Mouse (Mus musculus): ENCODE measurements around the gene Pgghg. TPM values are rescaled to one million over a fixed set of nuclear protein-coding genes. Genes with fewer than 3 reads are reported as not detected.
"Not testable (repeated sequence)": the region's sequence is repeated elsewhere in the genome, so short reads cannot be mapped to it uniquely, and the experiment has no call there.

Pgghg gene
- polyA plus RNA-seq, 1 experiment from 2014 or later: 6.3 TPM

GRCm38 (mm10) chr7:140966921-140967320 is 25.7 kb downstream of the Pgghg start, which contains the start of gene Ifitm1:
Gene Ifitm1, plus strand, starts transcription at chr7:140967221.
- 73% methylated on average over 4 of the region's 4 CpGs for WGBS (ENCODE audit: insufficient replicate concordance)
- Histone ChIP-seq H3K36me3 (replicated peaks; ENCODE audit: insufficient read depth, low read length) (no peaks in the 10 kb centered on the region), H3K4me3 (ENCODE audit: low read depth, low read length) (no peak within 1 kb of the TSS)

GRCm38 (mm10) chr7:140967862-140968591 is 26.8 kb downstream of the Pgghg start:
- Histone ChIP-seq H3K4me3 (ENCODE audit: low read depth, low read length) (no peak overlapping the region), H3K36me3 (replicated peaks; ENCODE audit: insufficient read depth, low read length) (no peaks in the 10 kb centered on the region), H3K27ac (ENCODE audit: low read depth) (0 out of 2 replicates have a peak overlapping the region, but pooled peaks have one; percentile 1), H3K9ac (replicated peaks) (no peak overlapping the region), H3K4me2 (ENCODE audit: low read depth, low read length) (no peak overlapping the region), H3K4me1 (ENCODE audit: insufficient read depth) (peaks cover 6% of the 10 kb centered on the region; the same call in 1 of the 2 replicates), H3K27me3 (ENCODE audit: insufficient read depth, low read length) (no peaks in the 10 kb centered on the region), H3K9me3 (ENCODE audit: low read length) (no peaks in the 10 kb centered on the region)
- ATAC-seq (no peak), DNase-seq (no peak)
- WGBS (ENCODE audit: insufficient replicate concordance): 18% methylated on average over 14 of the region's 14 CpGs
- no peak for TF ChIP-seq CTCF (IDR thresholded peaks at IDR 0.05; ENCODE audit: low read depth)
- TF ChIP-seq EP300 (IDR thresholded peaks at IDR 0.05; ENCODE audit: low read depth): no peak

More at GRCm38 (mm10) chr7:140966921-140967320, 25.7 kb downstream of the Pgghg start, which contains the start of gene Ifitm1:
- H3K27me3 ChIP-seq (ENCODE audit: insufficient read depth, low read length): no peaks in the 10 kb centered on the region
- H3K9me3 ChIP-seq (ENCODE audit: low read length): no peaks in the 10 kb centered on the region
- no peak within 1 kb of the TSS for H3K9ac ChIP-seq (replicated peaks)
- TF ChIP-seq EP300 (IDR thresholded peaks at IDR 0.05; ENCODE audit: low read depth) (no peak), CTCF (IDR thresholded peaks at IDR 0.05; ENCODE audit: low read depth) (no peak)
- no peak for ATAC-seq
- H3K27ac ChIP-seq (ENCODE audit: low read depth): no peak within 1 kb of the TSS
- peaks cover 6% of the 10 kb centered on the region; the same call in 1 of the 2 replicates for H3K4me1 ChIP-seq (ENCODE audit: insufficient read depth)
- DNase-seq: no peak
- H3K4me2 ChIP-seq (ENCODE audit: low read depth, low read length): no peak within 1 kb of the TSS

- not testable (repeated sequence) for H3K4me3 ChIP-seq (ENCODE audit: low read depth, low read length); H3K27me3 ChIP-seq (ENCODE audit: insufficient read depth, low read length); H3K36me3 ChIP-seq (replicated peaks; ENCODE audit: insufficient read depth, low read length); H3K9me3 ChIP-seq (ENCODE audit: low read length); H3K4me1 ChIP-seq (ENCODE audit: insufficient read depth); DNase-seq; ATAC-seq; H3K9ac ChIP-seq (replicated peaks); H3K4me2 ChIP-seq (ENCODE audit: low read depth, low read length)
- 36% methylated on average over 3 of the region's 3 CpGs for WGBS (ENCODE audit: insufficient replicate concordance)
- 0 out of 2 replicates have a peak overlapping the region, but pooled peaks have one; percentile 1 for H3K27ac ChIP-seq (ENCODE audit: low read depth)
These were observed 27.5 kb downstream of the Pgghg start for GRCm38 (mm10) chr7:140968710-140969109.

GRCm38 (mm10) chr7:140970931-140971330 is 29.7 kb downstream of the Pgghg start:
- Histone ChIP-seq H3K36me3 (replicated peaks; ENCODE audit: insufficient read depth, low read length) (no peaks in the 10 kb centered on the region), H3K4me1 (ENCODE audit: insufficient read depth) (peaks cover 4% of the 10 kb centered on the region; the same call in 1 of the 2 replicates), H3K27me3 (ENCODE audit: insufficient read depth, low read length) (no peaks in the 10 kb centered on the region), H3K9ac (replicated peaks) (no peak overlapping the region), H3K4me3 (ENCODE audit: low read depth, low read length) (no peak overlapping the region), H3K9me3 (ENCODE audit: low read length) (no peaks in the 10 kb centered on the region), H3K27ac (ENCODE audit: low read depth) (no peak overlapping the region), H3K4me2 (ENCODE audit: low read depth, low read length) (no peak overlapping the region)
- WGBS (ENCODE audit: insufficient replicate concordance): 41% methylated on average over 7 of the region's 7 CpGs
- TF ChIP-seq CTCF (IDR thresholded peaks at IDR 0.05; ENCODE audit: low read depth) (no peak), EP300 (IDR thresholded peaks at IDR 0.05; ENCODE audit: low read depth) (no peak)
- ATAC-seq: no peak
- no peak for DNase-seq

GRCm38 (mm10) chr7:140971479-140972171 is 30.4 kb downstream of the Pgghg start:
- Histone ChIP-seq H3K4me3 (ENCODE audit: low read depth, low read length) (no peak overlapping the region), H3K9me3 (ENCODE audit: low read length) (no peaks in the 10 kb centered on the region), H3K4me1 (ENCODE audit: insufficient read depth) (peaks cover 4% of the 10 kb centered on the region; the same call in 1 of the 2 replicates), H3K4me2 (ENCODE audit: low read depth, low read length) (no peak overlapping the region), H3K27me3 (ENCODE audit: insufficient read depth, low read length) (no peaks in the 10 kb centered on the region), H3K9ac (replicated peaks) (no peak overlapping the region), H3K36me3 (replicated peaks; ENCODE audit: insufficient read depth, low read length) (no peaks in the 10 kb centered on the region), H3K27ac (ENCODE audit: low read depth) (peak overlapping the region; percentile 34; the same call in 1 of the 2 replicates)
- ATAC-seq: no peak
- no peak for DNase-seq
- TF ChIP-seq EP300 (IDR thresholded peaks at IDR 0.05; ENCODE audit: low read depth): no peak
- no peak for TF ChIP-seq CTCF (IDR thresholded peaks at IDR 0.05; ENCODE audit: low read depth)
- 76% methylated on average over 8 of the region's 8 CpGs for WGBS (ENCODE audit: insufficient replicate concordance)

- H3K36me3 ChIP-seq (replicated peaks; ENCODE audit: insufficient read depth, low read length): no peaks in the 10 kb centered on the region
- ATAC-seq (no peak), DNase-seq (no peak)
- H3K27me3 ChIP-seq (ENCODE audit: insufficient read depth, low read length): no peaks in the 10 kb centered on the region
- no peak overlapping the region for H3K27ac ChIP-seq (ENCODE audit: low read depth)
- no peak overlapping the region for H3K4me2 ChIP-seq (ENCODE audit: low read depth, low read length)
- no peaks in the 10 kb centered on the region for H3K9me3 ChIP-seq (ENCODE audit: low read length)
- no peaks in the 10 kb centered on the region for H3K4me1 ChIP-seq (ENCODE audit: insufficient read depth)
- 58% methylated on average over 14 of the region's 14 CpGs for WGBS (ENCODE audit: insufficient replicate concordance)
- TF ChIP-seq EP300 (IDR thresholded peaks at IDR 0.05; ENCODE audit: low read depth) (no peak), CTCF (IDR thresholded peaks at IDR 0.05; ENCODE audit: low read depth) (no peak)
- H3K4me3 ChIP-seq (ENCODE audit: low read depth, low read length): no peak overlapping the region
- no peak overlapping the region for H3K9ac ChIP-seq (replicated peaks)
These were observed 32.4 kb downstream of the Pgghg start for GRCm38 (mm10) chr7:140973396-140974165.

All from liver, postnatal 0 days (tissue).